Mouse (Mus musculus) ES-E14 (cell line): ENCODE results near the gene Mcm9.

ENCODE experiments used
- CHD2 ChIP-seq: IDR thresholded peaks from 2 replicates; pipeline ENCODE4 v1.6.1; 2014; ENCODE audit warnings: mild to moderate bottlenecking, low read depth, low read length, inconsistent platforms
- HCFC1 ChIP-seq: IDR thresholded peaks from 2 replicates; pipeline ENCODE4 v1.6.1; 2012; ENCODE audit warnings: low read length, inconsistent platforms, borderline replicate concordance; ENCODE audit not compliant: insufficient read depth
- MAFK ChIP-seq: IDR thresholded peaks from 2 replicates; pipeline ENCODE4 v1.6.1; 2014; ENCODE audit warnings: mild to moderate bottlenecking, low read depth, low read length, inconsistent platforms; ENCODE audit not compliant: insufficient read depth
- ZC3H11A ChIP-seq: IDR thresholded peaks from 2 replicates; pipeline ENCODE4 v1.6.1; 2012; ENCODE audit warnings: low read depth, mild to moderate bottlenecking, inconsistent platforms, low read length, borderline replicate concordance
- ZNF384 ChIP-seq: IDR thresholded peaks from 2 replicates; pipeline ENCODE4 v1.6.1; 2012; ENCODE audit warnings: low read depth, low read length, inconsistent platforms

DNA sequence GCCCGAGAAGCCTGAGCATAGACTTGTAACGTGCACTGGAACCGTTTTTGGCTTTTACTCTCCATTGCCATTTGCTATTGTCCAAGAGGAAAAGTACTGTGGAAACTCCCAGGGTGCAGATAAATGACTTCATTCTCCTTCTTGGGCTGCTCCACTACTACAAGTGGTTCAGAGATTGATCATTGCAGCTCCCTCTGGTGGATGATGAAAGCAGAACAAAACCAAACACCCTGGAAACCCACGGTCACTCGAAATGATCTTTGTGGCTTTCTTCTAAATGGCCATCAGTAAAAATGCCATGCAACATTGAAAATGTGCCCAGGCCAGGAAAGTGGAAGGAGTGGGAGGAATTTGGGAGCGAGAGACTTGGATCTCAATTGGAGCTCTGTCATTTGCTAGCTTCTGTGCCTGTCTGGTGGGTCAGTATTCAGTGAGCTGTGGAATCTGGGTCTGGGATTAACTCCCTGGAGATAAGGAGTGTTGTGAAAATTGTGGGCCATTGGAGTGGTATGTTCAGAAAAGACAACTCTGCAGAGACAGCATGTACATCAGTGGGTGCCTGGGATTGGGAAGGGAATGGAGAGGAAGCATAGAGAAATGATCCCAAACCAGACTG is 121.0 kb downstream of the Mcm9 start:
- TF ChIP-seq CHD2 (no peak), ZNF384 (no peak), HCFC1 (no peak), ZC3H11A (no peak), MAFK (no peak)
